Mouse (Mus musculus): Measurements from ENCODE around the gene Mdm2.

DNA sequence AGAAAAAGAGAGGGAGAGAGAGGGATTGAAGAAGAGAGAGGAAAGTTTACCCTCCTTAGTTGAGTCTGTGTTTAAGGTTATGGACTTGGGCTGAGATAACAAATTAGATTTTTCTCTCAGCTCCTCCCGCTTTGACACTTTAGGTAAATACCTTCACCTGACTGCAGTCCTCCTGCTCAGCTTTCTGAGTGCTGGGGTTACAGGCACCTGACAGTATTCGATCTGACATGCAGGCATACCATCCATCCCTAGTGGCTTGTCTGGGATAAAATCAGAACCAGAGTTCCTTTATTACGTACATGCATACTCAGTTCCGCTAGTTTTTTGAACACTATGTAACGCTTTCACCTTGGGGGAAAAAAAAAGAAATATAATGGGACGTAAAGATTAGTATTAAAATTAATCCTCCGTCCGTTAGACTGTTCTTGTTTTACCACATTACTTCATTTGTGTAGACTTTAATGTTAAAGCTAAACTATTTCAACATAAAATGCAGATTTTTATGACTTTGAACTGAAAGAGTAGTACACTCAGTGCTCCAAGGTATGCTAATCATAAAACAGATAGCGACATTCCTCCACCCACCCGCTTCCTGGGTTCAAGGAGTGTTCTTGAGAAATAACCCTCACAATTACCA lies 38.6 kb upstream of the Mdm2 start:
- TF ChIP-seq ZNF384 (IDR thresholded peaks at IDR 0.05; ENCODE audit: low read depth, low read length): no peak
- TF ChIP-seq CTCF (conservative IDR thresholded peaks at IDR 0.05 in 1 of 2, IDR thresholded peaks at IDR 0.05 in 1 of 2; ENCODE audit: low read depth in 2 of 2, low read length in 2 of 2): no peak
- no peak for TF ChIP-seq RAD21 (IDR thresholded peaks at IDR 0.05; ENCODE audit: low read depth, low read length)
- no peak for TF ChIP-seq NRF1 (IDR thresholded peaks at IDR 0.05; ENCODE audit: low read depth, low read length)
- no peak for TF ChIP-seq POLR2A (IDR thresholded peaks at IDR 0.05; ENCODE audit: low read depth, low read length)
- no peak for TF ChIP-seq GABPA (IDR thresholded peaks at IDR 0.05; ENCODE audit: insufficient replicate concordance, low read depth, low read length)
